Mouse (Mus musculus) lung, adult 2 months (tissue): ENCODE measurements around the gene Tnrc6a.

Experiments
- CTCF ChIP-seq: fragments of 200-500 bp; IDR thresholded peaks from 2 replicates; pipeline ENCODE4 v1.5.1; 2011; ENCODE audit warnings: mild to moderate bottlenecking, low read length, control low read depth; ENCODE audit not compliant: insufficient read depth
- POLR2A ChIP-seq: fragments of 200-500 bp; IDR thresholded peaks from 2 replicates; pipeline ENCODE4 v1.6.1; 2011; ENCODE audit warnings: low read depth, mild to moderate bottlenecking, control low read depth, low read length, borderline replicate concordance; ENCODE audit errors: extremely low read depth

GRCm38 (mm10) chr7:123148935-123149334 lies 25.2 kb downstream of the Tnrc6a start:
- TF ChIP-seq CTCF: no peak
- TF ChIP-seq POLR2A: no peak
